Mouse (Mus musculus) brain, adult 2 months (tissue): ENCODE measurements at regions not wholly inside any gene's neighbourhood (a gene's known extent, or its start where the extent isn't known, plus 50 kb on each side); places are given as distances from the start of the nearest gene placed in this dataset.
A peak's percentile ranks its signal among the peaks of the same experiment; 100 is the strongest.

Experiments used
- DNase-seq: peaks from one replicate; pipeline ENCODE4 v3.0.0; 2011; ENCODE audit warnings: low read depth, low spot score

DNA sequence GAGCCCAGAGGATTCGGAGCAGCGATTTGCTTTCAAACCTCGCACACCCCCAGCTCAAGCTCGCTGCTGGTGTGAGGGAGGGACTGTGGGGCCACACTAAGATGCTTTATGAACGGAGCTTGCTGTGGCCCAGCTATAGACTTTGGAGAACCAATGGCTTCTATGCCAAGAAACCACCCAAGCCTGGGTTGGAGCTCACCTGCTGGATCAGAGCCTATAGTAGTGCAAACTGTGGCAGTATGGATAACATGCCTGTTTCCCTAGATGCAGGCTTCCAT is 142.5 kb upstream of the A230072I06Rik start:
- DNase-seq = peak; percentile 8

DNA sequence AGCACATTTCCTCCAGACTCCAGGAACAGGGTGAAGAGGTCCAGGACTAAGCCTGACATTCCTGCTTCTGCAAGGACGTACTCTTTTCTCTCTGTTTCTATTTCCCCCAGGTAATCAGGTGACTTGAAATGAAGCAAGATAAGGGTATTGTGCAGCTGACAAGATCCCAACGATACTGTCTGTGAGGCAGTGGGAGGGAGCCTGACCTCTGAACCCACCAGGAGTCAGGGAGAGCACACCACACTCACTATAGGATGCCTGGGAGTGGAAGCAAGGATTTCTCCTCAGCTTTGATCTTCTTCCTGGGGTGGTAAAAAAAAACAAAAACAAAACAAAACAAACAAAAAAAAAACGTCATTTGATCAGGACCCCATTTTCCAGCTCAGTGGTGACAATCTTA is 141.1 kb upstream of the A230072I06Rik start:
- DNase-seq = no peak

DNA sequence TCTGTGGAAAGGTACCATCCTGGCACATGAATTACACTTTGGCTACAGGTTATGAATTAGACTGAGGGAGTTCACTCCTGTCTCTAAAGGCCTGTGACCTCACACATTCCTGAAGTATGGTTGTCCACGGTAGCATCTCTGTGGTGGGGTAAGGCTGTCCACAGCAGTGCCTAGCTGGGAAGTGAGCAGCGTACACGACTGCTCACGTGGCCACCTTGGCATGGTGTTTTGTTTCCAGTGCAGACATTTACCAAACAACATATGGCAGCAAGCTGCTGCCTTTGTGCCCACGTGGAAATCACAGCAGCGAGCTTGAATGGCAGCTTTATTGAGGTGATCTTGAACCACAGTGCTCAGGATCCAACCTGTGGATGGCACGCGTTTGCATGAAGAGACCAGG is 140.7 kb upstream of the A230072I06Rik start:
- DNase-seq = peak; percentile 23

DNA sequence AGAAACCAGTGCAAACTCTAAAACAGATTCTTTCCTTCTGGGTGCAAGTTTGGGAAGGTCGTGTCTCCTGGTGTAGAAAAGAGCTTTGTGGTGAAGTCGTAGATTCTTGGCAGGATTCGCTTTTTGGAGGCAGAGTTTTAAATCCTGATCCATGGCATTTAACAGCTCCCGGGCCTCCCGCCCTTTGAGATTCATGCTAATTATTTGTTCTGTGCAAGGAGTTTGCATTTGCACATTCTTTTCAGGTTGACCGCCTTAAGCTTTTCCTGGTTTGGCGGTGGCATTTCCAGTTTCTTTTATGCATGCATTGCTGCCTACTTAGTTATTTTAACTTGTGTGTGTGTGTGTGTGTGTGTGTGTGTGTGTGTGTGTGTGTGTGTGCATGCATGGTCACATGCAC is 126.9 kb upstream of the A230072I06Rik start:
- no peak for DNase-seq

DNA sequence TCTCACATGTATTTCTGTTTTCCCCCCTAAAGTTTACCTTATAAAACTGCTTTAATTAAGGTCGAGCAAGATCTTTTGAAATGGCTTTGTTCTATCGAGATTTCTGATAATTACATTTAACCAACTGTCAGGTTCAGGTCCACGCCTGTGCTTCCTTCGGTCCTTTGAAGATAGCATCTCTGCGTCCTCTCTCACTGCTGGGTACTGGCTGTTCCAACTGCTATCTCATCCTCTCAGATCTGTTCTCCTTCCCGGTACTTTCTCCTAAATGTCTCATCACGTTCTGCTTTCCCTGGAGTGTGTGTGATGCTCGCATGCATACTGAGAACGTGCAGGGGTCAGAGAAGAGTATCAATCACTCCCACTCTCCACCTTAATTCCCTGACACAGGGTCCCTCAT is 125.8 kb upstream of the A230072I06Rik start:
- DNase-seq = no peak

DNA sequence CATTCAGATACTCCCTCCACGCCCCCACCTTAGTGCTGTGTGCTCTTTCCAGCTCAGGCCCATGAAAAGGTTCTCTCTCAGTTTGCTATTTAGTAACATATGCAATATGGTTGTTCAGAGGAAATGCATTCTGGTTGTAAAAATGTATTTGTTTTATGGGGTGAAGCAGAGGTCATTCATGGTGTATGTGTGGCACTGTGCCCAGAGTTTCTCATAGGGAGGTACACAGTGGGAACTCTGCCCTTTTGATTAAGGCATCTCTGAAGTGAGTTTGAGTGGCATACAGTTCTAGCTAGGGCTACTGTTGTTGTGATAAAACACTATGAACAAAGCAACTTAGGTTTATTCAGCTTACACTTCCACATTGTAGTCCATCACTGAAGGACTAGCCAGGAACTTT is 121.7 kb upstream of the A230072I06Rik start:
- no peak for DNase-seq

DNA sequence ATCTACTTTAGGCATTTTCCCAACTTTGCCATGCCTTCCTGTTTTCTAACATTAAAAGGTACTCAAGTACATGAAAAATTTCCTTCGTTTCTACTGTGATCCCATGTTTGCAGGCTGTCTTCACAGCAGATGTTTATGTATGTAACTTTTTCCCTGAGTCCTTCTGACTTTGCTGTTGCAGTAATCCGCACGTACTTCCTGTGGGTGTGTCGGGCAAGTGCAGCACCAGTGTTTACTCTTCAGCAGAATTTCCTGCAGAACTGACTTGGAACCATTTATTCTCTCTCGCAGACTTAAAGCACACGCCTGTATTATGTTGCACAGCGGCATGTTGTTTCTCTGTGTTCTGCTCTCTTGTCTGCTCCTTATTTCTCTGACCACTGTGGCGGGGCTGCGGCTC is 120.4 kb upstream of the A230072I06Rik start:
- DNase-seq = no peak

DNA sequence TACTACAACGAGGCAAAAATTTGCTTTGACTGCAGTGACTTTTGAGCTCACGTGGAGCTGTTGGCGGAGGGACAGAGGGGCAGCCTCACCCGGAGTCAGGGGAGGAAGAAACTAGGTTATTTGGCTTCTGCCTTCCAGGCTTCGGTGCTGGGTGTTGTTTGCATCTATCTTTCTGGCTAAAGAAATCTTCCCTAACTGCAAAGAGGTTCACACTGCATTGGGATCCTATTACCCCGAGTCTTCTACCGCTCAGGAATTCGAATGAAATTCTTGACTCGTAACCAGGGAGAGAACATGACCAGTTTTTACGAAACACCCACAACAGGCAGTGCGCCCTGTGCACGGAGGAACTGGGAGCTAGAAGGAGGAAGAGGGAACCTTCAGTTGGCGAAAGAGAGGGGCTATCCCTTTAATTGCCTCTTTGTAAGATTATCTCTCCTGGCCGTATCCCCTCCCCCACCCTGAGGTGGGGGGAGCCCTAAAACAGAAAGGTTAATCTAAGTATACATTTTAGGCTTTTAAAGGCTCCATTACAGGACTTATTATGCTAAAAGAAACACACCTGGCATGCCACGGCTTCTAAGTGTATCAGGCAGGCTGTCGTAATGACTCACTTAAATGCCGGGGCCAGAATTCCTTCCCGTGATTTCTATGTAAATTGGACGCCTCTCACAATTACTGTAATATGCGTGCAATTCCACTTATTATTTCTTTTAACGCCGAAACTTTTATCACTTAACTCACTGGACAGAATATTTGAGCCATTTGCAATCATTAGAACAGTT is 115.5 kb upstream of the A230072I06Rik start:
- DNase-seq = peak; percentile 31

DNA sequence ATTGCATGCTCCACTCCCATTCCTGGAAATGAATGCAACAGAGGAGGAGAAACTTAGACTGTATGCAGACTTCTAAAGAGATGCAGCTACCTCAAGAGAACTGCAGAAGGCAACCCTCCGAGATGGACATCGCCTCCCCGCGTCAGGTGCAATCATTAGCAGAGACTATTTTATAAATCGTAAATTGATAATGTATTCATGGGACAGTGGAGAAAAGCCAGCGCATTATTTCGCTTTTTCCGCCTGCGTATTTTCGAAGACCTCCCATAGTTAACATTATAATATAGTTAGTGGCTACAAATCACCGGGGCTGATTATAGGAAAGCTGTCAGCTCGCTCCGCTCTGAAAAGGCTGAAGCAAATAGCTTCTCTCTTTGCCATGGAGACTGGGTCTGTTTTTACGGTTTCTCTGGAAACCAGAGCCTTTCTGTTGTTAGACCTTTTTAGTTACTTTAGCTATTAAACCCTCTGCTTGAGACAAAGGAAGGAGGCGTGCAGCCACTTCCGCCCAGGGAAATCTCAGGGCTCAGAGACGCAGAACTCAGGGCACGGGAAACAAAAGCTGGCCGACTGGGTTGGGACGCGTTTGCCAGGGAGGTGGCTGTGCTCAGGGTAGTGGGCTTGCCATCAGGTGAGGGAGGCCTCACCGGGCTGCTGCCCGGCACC is 113.0 kb upstream of the A230072I06Rik start:
- peak; percentile 59 for DNase-seq

DNA sequence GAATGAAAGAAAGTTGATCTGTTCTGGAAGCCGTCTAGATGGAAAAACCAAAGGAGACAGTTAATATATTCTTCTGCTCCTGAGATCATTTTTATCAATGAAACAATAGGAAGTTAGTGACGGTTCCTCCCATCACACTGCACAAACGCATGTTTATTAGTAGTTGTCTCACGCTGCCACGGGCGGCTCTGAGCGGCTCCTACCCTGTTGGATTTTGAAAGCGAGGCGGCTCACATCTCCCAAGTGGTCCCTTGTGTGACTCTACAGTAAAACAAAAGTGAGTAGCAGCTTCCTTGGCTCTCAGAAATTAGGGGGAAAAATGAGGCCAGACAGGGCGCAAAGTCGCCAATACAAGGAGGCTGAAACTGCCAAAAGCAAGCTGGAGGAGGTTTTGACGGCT is 106.8 kb upstream of the A230072I06Rik start:
- DNase-seq = no peak

DNA sequence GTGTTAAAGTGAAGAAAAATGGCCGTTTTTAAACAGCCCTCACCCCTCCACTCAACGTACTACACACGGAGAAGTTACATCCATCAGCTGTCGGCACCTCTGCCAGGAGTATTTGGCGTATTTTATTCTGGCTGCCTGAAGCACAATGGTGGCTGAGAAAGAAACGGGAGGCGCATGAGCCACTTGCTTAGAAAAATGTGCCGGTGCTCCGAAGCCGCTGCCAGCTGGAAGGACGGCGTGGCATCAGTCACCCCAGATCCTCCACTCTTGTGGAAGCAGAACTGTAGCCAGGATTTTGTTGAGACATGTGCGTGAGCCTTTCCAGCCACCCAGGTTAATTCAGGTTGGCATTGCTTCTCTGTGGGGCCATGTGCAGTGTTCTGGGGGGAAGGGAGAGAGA is 103.1 kb upstream of the A230072I06Rik start:
- DNase-seq = peak; percentile 22

DNA sequence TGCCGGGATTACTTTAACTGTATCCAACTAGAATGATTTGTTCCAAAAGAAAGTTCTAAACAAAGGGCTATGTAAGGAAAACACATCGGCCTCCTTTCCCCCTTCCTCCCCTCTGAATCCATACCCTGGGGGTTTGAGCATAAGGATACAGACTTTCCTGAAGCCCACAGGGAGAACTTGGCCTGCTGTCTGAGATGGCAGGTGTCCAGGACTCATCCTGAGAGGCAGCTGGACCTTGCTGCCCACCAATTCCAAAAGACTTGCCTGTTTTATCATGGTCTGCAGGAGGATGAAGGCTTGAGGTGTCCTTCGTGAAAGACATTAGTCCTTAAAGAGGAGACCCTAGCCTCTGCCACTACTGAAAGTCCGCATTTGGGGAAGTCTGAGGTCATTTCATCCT is 94.0 kb upstream of the A230072I06Rik start:
- DNase-seq = no peak

DNA sequence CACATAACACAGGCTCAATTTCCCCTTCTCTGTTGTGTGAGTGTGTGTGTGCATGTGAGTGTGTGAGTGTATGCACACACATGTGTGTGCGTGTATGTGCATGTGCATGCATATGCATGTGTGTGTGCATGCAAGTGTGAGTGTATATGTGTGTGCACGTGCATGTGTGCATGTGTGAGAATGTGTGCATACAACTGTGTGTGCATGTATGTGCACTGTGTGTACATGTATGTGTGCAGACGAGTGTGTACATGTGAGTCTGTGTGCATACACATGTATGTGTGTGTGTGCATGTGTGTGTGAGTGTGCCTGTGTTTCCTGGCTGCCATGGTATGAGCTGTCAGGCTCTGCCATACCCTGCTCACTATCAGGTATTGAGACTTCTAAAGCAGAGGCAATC is 91.3 kb upstream of the A230072I06Rik start:
- DNase-seq = no peak

DNA sequence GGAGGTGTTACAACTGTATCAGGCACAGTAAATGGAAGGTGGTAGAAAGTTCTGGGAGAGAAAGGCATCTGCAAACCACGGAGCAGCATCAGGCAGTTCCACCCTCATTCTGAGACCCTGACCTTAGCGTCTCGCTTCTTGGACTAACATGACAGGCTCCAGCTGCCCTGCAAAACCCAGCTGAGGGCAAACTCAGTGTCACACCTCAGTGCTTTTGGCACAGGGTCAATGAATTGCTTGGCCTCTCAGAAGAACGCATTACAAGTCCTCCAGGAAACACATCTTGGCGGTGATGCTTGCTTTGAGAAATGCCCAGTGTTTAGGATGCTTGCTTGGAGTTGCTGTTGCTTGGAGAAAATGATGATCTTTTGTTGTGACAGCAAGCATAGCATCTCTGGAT is 90.2 kb upstream of the A230072I06Rik start:
- no peak for DNase-seq

DNA sequence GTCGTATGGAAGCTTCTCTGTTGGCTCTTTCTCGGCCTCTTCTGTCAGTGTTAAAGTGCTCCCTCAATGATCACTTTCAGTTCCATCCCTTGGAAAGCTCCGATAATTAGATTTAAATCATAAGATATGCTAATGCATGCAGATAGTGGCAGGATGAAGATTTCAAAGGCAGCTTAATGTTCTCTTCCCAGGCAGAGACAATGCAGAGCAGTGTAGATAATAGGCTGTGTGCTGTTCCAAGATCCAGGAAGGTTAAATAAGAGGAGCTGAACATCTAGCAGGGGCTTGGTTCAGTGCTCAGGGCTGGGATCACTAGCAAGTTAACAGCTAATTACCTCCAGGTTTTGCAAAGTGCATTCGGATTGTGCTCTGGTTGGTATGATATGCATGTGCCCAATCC is 89.7 kb upstream of the A230072I06Rik start:
- DNase-seq = peak; percentile 43

DNA sequence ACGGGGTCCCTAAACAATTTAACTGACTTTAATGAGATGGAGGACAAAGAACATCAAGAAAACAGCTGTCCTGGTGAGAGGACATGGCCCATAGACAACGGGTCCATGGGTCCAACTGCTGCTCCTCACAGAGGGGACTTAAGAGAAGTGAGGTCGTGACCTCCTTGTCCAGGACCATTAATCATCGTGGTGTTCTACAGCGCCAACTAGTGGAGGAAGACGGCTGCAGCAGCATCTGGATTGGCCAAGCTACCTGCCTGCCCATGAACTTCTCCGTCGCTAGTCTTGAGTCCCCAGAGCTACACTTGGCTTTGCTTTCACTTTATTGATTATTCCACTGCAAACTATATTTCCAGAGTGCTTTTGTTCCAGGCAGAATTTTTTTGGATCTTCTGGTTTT is 86.6 kb upstream of the A230072I06Rik start:
- no peak for DNase-seq

DNA sequence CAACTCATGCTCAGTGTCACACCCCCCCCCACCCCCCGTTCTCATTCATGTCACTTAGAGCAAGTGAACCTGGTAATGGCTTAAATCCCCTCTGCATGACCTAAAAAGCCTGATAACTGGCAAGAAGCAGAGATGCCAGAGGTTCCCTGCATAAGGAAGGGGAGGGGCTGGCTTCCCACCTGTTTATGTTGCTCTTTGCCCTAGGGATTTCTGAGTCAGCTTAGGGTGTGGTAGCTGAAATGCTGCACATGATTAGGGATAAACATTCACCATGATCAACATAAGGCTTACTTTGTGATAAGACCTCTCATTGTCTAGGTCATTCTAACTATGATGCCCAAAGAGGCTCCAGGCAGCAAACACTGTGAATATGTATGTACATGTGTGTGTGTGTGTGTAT is 72.7 kb upstream of the A230072I06Rik start:
- no peak for DNase-seq

DNA sequence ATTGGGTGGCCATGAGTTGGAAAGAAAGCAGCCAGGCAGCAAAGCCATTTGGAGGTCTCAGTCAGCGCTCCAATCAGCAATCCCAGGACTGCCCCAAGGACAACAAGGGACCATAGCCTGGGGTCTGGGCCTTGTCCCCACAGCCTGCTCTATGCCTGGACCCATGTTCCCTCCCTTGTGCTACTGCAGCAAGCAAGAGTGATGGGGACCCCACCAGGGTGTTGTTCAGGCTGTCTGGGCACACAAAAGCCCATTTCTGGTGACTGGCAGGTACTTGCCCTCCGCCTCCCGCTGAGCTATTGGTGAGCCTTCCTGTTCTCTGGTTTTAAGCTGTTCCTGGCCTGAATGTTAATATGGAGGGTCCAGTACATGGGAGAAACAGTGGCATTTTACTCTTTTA is 71.2 kb upstream of the A230072I06Rik start:
- DNase-seq = no peak

DNA sequence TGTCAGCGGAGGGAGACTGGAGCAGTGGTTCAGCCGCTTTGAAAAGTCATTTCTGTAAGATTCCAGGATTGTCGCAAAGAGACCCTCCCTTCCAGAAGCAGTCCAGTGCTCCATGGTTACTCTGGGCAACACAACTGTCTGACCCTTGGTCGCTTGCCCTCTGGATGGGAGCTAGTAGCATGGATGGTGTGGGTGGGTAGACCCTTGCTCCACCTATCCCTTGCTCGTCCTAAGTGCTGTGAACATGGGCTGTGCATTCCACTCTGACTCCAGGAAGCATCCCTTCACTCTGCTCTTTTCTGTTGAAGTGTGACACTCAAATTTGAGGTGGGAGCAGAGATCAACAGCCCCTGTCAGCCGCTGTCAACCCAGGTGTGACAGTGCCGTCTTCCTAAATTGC is 64.8 kb upstream of the A230072I06Rik start:
- DNase-seq = no peak

DNA sequence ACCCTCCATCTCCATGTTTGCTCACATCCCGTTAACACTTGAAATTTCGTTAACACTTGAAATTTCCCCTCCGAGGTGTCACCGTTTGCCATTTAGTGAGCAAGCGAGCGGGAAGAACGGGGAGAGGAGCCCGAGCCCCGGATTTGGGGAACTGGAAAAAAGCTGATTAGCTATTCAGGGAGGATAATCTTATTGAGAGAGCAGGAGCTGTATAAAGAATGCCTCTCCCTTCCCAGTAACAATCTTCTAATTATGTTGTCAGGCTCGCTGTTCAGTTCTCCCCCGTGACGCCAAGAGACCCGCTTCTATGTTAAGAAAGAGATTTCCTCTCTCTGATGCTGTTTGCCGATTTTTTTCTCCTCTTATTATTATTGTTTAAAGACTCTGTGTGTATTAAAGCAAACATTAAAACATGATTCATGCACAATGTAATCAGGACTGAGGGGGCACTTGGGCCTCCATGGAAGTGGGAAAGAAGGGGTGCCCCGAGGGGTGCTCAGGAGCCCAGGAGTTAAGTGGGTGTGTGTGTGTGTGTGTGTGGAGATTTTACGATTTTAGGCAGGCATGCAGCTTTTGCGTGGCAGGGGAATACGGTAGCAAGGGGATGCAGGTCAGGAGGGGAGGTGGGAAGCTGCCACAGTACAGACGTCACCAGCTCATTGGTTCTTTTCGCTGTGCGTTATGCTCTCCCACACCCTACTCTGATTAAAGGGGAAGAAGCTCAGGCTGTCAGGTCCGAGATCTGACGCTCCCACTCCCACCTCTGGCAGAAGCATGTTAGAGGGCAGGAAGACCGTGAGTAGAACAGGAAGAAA is 64.2 kb upstream of the A230072I06Rik start:
- DNase-seq = peak; percentile 60

DNA sequence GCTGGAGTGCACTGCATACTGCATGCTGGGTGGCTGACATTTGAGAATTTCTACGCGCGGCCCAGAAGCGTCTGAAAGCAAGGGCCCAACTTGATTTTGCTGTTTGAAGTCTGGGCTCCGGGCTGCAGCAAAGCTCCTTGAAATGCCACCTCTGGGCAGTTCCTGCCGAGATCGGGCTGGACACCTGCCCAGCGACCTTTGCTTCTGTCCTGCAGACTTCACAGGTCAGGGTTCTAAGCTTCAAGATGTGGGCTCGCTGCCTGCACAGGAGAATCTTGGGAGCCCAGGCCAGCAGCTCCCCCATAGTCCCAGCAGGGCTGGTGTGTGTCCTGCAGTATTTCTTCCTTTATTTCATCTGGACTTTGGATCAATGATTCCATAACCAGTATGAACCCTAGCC is 57.1 kb upstream of the A230072I06Rik start:
- no peak for DNase-seq

DNA sequence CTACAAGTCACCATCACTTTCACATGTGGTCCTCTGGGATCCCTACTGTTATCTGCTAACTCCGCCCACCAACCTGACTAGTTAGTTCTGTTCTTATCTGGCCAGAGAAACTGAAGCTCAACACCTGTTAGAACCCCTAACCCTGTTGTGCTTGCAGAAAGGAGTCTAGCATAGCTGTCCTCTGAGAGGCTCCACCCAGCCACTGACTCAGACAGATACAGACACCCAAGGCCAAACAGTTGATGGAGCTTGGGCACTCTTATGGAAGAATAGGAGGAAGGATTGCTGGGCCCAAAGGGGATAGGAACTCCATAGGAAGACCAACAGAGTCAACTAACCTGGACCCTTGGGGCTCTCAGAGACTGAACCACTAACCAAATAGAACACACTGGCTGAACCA is 55.2 kb upstream of the A230072I06Rik start:
- no peak for DNase-seq
